Mouse (Mus musculus): ENCODE results near the gene Rcsd1.

DNA sequence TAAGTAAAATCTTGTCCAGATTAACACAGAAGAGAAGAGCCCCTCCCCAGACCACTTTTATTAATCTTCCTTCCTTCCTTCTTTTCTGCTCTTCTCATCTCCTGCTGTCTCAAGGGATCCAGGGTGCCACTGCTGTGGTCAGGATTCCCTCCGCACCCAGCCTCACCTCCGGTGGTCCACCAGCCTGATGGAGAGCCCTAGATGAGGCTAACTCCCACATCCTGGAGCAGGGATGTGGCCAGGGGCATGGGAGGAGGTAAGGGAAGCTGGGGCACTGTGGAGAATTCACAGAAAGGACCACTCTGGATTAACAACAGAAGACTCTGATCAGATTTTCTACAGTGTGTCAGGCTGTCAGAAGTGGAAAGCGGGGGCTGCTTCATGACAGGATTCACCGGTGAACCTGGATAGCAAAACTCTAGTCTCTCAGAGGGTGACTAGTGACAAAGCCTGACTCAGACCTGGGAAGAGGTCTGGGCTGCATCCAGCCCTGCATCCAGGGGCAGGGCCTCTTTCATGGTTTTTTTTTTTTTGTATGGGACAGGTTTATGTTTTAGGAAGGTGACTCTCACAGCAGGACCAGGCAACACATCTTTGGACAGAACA is 15.6 kb upstream of the Rcsd1 start:
- TF ChIP-seq CTCF (IDR thresholded peaks at IDR 0.05; ENCODE audit: insufficient read depth, low read length) (no peak), POLR2A (IDR thresholded peaks at IDR 0.05; ENCODE audit: borderline replicate concordance, extremely low read depth, low read depth, low read length) (no peak)

Data from lung, adult 2 months (tissue).